Mouse (Mus musculus) T-cell, adult 2 months (primary cell): ENCODE measurements around the gene Pik3ap1.
A peak's percentile ranks its signal among the peaks of the same experiment; 100 is the strongest.
"Not testable (repeated sequence)": the region's sequence is repeated elsewhere in the genome, so short reads cannot be mapped to it uniquely, and the experiment has no call there.

Source experiments
- DNase-seq: peaks from one replicate; pipeline ENCODE4 v3.0.0; 2022; ENCODE audit warnings: low spot score

The Pik3ap1 gene

DNA sequence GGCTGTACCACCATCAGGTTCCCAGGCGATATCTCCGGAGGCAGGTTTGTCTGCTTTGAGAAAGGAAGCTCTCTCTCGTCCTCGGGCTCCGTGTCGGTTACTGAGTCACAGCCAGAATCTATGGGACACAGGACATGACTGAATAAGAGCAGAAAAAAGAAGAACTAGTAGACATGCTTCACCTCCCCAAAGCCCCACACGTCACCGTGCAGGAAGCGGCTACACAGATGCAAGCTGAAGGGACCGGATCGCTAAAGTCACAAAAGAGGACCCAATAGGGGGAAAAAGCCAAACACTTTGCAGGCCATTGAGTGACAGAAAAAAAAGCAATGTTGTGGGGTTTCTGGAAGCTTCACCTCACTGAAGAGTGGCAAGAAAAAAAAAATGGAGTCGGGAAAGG is 52.7 kb downstream of the Pik3ap1 start:
- DNase-seq: peak; percentile 62

DNA sequence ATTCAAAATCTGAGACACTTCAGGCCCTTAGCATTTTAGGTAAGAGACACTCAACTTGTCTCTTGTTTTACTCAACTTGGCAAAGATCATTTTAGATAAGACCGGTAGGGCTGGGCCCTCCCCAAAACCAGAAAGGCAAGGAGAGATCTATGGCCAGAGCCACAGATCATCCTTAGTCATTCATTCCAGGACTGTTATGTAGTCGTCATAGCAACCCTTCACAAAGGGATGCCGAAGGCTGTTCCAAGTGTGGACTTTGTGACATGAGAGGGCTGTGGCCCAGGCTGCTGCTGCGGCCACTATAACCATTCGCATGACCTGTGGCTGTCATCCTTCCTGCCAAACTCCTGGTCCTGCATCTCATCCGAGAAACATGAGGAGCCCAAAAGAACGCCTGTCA is 54.5 kb downstream of the Pik3ap1 start:
- no peak for DNase-seq

DNA sequence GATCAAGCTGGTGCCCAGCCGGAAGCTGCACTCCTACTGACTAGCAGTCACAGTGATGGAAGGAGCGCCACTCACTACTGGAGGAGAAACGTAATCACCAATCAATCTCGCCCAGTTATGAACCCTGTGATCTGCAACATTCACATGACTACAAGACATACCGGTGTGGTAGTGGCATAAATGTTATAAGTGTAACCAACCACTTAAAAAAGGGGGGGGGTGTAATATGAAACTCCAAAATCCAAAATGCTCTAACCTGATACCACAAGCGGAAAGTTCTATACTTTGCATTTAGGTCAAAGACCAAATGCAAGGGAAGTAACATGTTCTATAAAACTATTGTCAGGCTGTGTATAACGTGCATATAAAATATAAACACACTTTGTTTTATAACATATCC is 54.9 kb downstream of the Pik3ap1 start:
- DNase-seq: no peak

DNA sequence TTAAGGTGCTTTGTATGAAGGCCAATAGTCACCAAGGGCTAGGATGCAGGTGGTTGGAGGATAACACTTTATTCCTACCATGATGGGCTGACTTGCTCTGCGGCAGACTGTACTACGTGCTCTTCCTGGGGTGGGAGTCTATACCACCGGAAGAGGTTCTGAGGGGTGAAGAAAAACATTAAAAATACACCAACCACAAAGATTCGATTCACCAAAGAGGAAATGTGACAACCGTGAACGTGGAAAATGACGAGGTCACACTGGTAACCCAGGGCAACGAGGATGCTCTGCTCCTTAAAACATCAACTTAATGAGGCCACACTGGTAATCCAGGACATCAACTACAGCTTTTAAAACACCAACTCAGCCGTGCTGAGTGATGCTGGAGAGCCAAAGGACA is 56.2 kb downstream of the Pik3ap1 start:
- peak; percentile 83 for DNase-seq

DNA sequence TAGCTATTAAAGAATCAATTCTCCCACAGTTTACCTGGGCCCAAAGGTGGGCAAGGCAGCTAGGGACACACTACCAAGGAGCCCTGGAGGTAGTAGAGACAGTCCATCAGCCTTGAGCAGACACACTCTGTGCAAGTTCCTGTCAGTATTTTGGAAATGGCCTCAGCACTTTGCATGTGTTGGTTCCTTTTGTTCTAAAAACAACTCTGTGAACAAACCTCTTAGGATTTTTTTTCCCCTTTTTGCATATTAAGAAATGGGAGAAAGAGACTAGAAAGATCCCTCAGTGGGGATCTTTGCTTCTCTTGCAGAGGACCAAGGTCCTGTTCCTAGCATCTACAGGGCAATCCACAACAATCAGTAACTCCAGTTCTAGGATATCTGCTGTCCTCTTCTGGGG is 61.1 kb downstream of the Pik3ap1 start:
- no peak for DNase-seq

DNA sequence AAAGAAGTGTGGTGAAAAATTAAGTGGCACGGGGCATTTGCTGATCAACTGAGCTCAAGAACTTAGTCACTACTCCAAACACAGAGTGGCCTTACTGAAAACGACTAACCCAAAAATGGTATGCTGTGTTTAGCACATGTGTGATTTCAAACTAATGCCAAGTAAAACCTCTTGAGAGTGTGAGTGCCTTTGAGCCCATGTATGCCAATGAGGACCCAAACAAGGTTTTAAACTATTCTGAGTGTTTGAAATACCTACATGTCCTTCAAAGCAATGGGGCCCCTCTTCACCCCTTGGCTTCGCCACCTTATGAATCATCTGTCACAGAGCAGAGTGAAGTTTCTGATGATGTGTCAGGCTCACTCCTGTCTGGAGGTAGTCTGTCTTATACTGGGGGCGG is 61.8 kb downstream of the Pik3ap1 start:
- DNase-seq: no peak

DNA sequence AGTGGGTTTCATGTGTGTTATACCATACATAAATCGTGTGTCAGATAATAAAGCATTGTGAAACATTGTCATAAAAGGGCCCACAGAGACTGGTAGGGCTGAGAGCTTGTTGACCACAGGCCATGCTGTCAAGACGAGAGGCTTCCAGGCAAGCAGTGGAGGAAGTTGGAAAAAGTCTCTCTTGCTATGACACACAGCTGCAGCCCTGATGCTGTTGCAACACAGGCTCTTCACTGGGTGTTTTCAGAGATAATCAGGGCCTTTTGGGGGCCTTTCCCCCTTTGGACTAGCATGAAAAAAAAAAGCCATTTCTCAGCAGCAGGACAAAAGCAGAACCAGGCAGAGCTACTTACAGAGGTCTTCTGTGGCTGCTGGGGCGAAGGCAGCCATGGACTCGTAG is 63.8 kb downstream of the Pik3ap1 start:
- DNase-seq: no peak

DNA sequence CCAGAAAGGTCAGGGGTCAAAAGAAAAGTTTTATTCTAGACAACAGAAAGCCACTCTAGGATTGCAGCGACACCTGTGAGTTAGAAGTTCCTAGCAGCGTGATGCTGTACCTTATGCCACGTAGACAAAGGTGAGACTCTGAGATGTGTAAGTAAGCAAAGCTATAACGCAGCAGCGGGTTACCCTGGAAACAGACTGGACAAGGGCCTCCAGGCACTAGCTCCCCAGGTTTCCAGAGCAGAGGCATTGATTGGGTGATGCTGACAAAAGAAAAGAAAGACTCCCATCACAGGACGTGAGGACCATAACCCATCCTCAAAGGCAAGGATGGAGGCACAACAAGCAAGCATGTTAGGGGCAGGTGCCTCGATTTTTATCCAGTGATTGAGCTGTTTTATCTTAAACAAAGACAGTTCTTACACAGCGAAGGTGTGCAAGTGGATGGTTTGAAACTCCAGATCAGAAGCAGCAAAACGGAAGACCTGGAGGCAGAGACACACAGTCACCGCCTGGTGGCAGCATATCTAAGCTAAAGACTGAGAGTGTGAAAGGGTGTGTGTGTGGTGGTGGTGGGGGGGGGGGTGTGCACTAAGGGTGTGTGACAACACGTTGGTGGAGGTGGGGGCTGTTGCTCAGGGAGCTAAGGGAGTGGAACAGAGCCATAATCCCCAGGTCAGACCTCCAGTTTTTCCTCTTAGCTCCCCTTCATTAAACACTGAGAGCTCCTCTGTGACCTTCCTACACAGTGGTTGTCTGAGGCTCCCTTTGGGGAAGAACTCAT is 67.4 kb downstream of the Pik3ap1 start:
- DNase-seq: peak; percentile 52

DNA sequence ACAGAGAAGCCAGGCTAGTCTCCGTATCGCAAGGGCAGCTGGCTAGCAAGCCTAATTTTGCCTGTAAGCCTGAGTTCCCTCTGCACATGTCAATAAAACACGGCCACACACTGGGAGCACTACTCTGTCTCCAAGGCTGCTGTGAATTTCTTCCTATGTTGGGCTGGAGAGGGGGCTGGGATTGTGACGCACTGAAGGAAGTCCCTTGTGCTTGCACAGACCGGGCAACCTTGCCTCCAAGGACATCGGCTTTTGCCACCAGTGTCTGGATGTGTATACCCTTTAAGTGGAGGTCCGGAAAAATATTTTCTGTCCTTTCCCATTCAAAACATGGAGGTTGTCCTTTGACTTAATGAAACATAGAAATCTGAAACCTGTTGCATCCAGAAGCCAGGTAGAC is 70.2 kb downstream of the Pik3ap1 start:
- DNase-seq: no peak

DNA sequence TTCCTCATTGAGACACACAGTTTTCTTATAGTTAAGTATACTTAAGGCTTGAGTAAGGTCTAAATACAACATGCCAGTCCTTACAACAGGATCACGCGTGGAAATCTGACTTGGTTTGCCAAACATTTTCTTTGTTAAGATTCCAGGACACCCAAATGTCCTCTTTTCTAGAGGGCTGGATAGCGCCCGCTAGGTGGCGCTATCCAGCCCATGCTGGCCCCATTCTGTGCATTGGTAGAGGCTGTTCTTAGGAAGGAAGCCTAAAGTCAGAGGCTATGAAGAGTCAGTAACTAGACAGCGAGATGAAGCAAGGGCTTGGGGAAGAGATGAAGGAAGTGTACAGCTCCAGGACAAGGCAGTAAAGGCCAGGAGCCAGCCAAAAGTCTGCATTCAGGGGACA is 71.2 kb downstream of the Pik3ap1 start:
- DNase-seq: peak; percentile 23

DNA sequence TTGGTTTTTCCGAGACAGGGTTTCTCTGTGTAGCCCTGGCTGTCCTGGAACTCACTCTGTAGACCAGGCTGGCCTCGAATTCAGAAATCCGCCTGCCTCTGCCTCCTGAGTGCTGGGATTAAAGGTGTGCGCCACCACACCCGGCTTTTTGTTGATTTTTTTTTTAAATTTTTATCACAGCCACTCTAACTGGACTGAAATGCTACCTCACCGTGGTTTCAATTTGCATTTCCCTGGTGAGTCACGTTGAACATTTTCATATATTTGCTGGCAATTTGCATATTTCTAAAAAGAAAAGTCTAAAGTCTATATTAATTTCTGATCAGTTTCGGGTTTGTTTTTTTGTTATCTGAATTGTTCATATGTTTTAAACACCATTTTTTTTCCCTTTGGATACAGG is 72.3 kb downstream of the Pik3ap1 start:
- not testable (repeated sequence) for DNase-seq

DNA sequence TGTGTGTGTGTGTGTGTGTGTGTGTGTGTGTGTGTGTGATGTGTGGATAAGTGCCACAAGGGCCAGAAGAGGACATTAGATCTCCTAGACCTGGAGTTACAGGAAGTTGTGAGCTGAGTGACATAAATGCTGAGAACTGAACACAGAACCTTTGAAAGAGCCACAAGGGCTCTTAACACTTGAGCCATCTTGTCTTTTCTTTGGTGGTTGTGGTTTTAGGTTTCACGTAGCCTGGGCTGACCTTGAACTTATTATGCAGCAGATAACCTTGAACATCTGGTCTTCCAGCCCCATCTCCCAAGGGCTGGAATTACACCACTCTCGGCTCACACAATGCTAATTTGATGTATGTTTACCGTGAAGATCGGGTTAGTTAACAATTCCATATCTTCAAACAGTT is 72.9 kb downstream of the Pik3ap1 start:
- no peak for DNase-seq

DNA sequence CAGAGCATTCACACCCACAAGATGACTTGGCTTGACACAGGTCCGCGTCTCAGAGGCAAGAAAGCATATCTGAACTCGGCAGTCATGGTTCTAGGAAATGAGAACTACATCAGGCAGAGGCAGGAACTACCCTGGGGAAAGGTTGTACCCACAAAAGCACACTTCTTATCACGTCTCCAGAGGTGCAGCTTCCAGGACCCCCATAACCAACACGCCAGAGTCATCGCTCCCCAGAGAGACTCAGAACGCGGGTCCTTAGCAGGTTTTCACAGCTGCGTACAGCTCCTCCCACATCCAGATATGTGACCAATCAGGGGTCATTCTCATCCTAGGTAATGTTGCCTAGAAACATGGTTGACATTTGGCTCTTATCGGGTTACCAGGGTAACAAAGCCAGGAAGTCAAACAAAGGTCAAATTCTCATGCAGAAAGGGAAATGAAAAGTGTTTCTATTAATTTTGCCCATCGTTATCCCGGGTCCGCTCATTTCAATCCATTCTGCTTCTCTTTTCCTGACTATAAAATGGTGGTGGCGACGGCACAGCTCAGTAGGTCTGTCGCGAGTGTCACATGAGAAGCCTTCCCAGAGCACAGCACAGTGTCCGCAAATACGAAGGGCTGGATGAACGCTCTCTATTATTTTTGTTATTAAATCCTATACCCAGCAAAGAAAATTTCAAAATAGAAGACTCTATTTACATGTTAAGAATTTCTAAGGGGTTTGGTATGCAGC is 73.8 kb downstream of the Pik3ap1 start:
- no peak for DNase-seq

DNA sequence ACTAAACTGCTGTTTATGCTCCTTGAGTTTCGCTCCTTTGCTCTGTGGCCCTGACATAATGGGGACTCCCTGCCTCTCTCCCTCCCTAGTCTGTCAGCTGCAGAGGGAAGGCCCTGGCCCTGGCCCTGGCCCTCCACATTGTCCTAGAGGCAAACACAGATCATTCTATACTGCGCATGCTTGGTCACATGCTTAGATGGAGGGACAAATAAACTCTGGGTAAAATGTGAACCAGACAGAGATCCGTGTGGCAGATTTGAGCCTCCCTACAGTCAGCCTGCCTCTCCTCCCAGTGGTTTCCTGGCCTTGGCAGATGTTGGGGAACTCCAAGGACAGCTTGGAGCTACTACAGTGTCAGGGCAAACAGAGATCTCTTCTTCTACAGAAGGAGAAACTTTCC is 81.0 kb downstream of the Pik3ap1 start:
- no peak for DNase-seq

DNA sequence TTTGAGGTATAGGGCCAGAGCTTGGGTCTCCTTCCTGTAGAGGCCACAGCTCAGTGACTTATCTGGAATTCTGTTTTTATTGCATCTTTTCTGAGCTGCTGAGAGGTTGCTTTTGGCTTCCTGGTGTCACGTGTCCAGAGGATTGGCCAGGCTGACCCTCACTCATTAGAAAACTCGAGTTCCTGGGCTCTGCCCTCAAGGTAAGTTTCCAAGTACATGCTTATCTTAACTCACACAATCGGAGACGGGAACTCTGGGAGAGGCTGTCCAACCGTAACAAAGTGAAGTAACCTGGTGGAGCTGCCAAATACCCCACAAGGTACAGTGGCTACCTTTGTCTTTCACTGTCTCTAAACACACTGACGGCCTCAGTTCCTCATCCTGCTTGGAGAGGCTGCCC is 81.5 kb downstream of the Pik3ap1 start:
- no peak for DNase-seq

DNA sequence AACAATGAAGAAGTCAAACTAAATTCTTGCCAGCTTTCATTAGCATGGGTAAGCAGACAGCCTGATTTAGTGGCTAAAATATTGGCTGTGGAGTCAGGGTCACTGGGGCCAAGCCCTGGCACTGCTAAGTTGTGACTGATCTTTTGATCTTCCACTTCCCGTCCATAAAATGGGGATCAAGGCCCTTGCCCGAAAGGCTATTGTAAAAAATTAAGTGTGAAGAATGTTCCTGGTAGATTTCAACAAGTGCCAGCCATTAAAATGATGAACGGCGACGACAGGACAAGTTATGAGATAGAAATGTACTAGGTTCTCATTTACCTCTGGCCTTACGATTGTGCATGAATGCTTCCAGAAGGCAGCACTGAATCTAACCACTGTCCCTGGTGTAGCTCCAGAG is 83.0 kb downstream of the Pik3ap1 start:
- DNase-seq: no peak

DNA sequence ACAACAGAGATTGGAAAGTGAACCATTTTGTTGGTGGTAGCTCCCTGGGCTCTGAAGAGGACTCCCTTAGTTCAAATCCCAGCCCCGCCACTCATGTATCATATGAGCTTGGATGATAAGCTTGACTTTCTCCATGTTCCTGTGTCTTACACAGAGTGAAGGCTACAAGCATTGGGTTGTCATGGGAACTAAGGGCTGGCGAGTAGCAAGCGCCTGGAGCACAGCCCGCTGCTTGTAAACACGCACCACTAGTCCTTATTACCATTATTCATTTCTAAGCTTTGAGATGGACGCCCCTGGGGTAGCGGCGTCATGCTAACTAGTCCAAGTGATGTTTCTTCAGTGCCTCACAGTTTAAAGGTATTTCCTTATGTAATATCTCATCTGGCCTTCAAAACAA is 85.5 kb downstream of the Pik3ap1 start:
- DNase-seq: no peak

DNA sequence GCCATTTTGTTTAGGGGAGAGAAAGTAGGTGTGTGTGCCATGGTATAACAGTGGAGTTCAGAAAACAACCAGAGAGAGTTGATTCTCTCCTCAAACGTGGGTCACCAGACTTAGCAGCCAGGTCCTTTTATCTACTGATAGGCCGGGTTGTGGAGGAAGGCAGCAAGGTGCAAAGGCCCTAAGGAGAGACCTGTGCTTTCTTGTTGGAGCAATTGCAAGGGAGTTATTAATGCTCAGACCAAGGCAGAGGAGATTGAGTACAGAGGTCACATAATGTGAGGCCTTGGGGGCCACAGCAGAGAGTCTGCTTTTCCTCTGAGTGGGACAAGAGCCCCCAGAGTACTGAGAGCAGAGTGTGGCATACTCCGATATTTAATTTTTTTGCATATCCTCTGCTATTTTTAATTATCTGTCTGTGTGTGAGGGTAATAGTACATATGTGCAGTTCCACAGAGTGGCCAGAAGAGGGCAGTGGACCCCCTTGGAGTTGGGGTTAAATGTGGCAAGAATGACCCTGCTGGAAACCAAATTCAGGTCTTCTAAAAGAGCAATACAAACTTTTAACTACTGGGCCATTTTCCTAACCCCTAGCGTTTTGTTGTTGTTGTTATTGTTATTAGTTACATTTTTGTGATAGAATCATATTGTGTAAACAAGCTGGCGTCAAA is 93.8 kb downstream of the Pik3ap1 start:
- no peak for DNase-seq

DNA sequence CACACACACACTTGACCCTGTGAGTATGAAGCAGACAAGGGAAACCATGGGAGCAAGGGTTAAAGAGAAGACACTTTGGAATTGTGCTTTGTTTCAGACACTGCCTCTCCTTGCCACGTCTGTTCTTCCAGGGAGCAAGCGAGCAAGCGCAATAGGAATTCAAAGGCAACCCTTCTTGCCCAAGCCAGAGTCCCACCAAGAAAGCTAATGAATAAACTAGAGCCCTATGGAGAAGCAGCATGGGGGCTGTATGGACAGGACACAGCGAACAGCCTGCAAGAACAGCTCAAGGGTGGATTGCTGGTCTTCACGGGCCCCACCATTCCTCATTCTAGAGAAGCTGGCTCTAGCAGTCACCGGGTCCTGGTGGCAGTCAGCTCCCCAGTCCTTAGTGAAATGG is 96.3 kb downstream of the Pik3ap1 start:
- no peak for DNase-seq

DNA sequence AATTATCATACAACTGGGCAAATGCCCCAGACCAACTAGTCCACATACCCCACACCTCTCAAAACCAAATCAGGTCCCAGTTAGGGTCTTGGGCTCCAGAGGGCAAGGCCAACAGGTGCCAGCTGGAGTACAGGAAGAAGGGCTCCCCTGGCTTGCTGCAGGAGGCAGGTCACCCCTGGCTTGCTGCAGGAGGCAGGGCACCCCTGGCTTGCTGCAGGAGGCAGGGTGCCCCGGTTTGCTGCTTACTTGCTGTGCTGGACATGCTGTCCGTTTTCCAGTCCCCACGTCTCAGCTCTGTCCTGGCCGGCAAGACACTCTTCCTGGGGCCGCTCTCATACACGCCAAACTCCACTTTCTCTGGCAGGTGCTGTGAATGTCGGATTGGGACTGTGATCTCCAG is 97.7 kb downstream of the Pik3ap1 start:
- no peak for DNase-seq

DNA sequence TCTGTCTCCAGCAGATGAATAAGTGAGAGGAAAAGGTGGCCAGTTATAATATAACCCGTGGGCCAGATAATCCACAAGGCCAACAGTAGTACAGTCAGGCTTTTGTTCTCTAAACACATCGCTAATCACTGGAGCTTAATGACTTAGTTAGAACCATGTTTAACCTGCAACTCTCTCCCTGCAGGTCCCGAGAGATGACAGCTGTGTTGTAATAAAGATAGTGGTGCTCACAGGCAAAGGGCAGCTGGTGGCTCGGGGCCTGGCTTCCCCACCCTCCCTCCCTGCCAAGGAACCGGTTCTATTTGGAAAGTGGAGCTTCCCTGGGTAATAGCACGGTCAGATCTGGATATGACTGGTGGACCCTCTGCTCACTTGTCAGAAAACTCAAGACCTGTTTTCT is 100.4 kb downstream of the Pik3ap1 start:
- no peak for DNase-seq

DNA sequence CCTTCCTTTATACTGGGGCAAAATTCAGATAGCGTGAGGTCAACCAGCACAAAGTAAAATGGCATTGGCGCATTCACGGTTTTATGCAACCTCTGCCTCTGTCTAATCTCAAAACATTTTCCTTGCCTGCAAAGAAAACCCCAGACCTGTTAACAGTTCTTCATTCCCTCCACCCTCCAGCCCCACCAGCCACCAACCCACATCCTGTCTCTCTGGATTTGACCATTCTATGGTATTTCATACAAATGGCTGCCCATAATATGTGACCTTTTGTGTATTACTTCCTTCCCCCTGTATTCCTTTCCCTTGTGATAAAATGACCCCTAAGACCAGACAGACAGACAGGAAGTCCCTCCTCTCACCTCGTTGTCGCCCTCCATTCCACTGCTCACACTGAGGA is 102.2 kb downstream of the Pik3ap1 start:
- no peak for DNase-seq

DNA sequence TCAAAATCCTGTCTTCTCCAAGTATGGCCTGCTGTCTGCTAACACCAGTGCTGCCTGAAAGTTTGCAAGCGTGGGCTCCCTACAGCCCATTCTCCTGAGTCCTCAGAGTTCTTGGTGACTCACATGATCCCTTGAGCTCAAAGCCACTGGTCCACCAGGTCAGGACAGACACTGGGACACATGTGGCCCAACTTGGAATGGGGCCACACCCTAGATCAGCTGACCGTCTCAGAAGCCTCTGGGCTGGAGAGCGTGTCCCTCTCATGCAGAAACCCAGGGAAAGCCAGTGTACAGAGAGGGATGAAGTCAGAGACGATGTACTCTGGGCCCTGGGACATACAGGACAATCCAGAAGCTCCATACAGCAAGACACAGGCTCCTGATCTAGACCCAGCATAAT is 102.7 kb downstream of the Pik3ap1 start:
- no peak for DNase-seq
